Mouse (Mus musculus): ENCODE results near the gene Hcfc2. TPM values are rescaled to one million over a fixed set of nuclear protein-coding genes. Genes with fewer than 3 reads are reported as not detected.

Gene Hcfc2
- total and polyA plus RNA-seq, 2 experiments from 2014 or later, result 31.1 to 31.5 TPM

DNA sequence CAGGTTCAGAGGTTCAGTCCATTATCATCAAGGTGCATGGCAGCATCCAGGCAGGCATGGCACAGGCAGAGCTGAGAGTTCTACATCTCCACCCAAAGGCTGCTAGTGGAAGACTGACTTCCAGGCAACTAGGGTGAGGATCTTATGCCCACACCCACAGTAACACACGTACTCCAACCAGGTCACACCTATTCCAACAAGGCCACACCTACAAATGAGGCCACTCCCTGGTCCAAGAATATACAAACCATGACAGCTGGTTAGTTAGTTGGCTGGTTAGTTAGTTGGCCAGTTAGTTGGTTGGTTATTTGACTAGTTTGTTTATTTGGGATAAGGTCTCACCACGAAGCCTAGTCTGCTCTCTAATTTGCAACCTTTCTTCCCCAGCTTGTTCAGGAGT lies 32.7 kb upstream of the Hcfc2 start:
- DNase-seq (no peak), ATAC-seq (no peak)
- Histone ChIP-seq H3K4me2 (ENCODE audit: low read depth) (no peak overlapping the region), H3K4me1 (ENCODE audit: insufficient read depth) (no peaks in the 10 kb centered on the region), H3K9me3 (ENCODE audit: low read length) (no peaks in the 10 kb centered on the region), H3K4me3 (ENCODE audit: low read depth, low read length) (no peak overlapping the region), H3K27ac (ENCODE audit: low read depth, low read length) (no peak overlapping the region), H3K36me3 (ENCODE audit: insufficient read depth) (no peaks in the 10 kb centered on the region), H3K27me3 (ENCODE audit: insufficient read depth, low read length) (no peaks in the 10 kb centered on the region), H3K9ac (no peak overlapping the region)
- 78% methylated on average over 2 of the region's 2 CpGs for WGBS
- no peak for TF ChIP-seq CTCF (IDR thresholded peaks at IDR 0.05; ENCODE audit: low read depth)

DNA sequence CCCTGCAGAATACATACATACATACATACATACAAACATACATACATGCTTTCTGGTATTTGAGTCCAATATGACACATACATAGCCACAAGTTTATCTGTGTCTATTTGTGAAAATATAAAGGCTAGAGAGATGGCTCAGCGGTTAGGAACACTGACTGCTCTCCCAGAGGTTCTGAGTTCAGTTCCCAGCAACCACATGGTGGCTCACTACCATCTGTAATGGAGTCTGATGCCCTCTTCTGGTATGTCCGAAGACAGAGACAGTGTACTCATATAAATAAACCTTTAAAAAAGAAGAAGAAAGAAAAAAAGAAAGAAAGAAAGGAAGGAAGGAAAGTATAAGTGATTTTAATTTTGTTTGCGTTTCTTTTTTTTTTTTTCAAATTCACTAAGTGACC lies 30.0 kb upstream of the Hcfc2 start:
- DNase-seq, result no peak
- Histone ChIP-seq H3K27me3 (ENCODE audit: insufficient read depth, low read length) (no peaks in the 10 kb centered on the region), H3K4me3 (ENCODE audit: low read depth, low read length) (no peak overlapping the region), H3K36me3 (ENCODE audit: insufficient read depth) (no peaks in the 10 kb centered on the region), H3K27ac (ENCODE audit: low read depth, low read length) (no peak overlapping the region), H3K4me2 (ENCODE audit: low read depth) (no peak overlapping the region), H3K9me3 (ENCODE audit: low read length) (no peaks in the 10 kb centered on the region), H3K4me1 (ENCODE audit: insufficient read depth) (no peaks in the 10 kb centered on the region), H3K9ac (no peak overlapping the region)
- no peak for TF ChIP-seq CTCF (IDR thresholded peaks at IDR 0.05; ENCODE audit: low read depth)
- WGBS, result 65% methylated on average over 3 of the region's 3 CpGs
- no peak for ATAC-seq

DNA sequence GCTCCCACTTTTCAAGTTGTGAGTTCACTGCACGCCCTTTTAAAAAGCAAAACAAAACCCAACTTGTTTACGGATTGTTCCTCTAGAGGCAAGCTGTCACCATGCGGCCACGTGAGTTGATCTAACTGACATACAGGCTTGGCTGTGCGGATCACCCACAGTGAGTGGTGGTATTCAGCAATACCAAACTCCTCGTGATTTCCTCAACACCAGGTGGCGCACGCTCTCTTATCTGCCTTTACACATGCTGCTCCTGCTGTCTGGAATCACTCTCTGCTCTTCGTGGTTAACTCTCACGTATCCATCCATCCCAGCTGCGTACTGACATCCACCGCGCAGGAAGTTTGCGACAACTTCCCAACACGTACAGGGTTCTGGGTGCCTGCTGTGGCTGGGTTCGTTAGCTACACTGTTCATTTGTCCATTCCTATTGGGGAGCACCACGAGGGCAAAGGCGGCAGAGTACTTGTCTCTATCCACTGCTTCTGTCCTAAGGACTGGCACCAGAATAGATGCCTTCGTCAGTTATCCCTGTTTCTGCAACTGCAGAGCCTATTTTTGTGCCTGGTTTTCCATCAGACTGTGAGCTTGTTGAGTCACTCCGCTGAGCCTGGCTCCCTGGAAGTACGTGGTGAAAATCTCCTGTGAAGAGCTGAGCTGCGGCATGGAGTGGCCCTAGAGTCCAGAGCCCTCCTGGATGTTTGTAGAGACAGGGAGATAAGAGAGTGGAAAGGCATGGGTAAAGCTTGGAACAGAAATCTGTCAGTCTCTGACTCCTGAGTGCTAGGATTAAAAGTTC lies 29.3 kb upstream of the Hcfc2 start:
- Histone ChIP-seq H3K27ac (ENCODE audit: low read depth, low read length) (no peak overlapping the region), H3K9ac (no peak overlapping the region), H3K4me3 (ENCODE audit: low read depth, low read length) (no peak overlapping the region), H3K4me2 (ENCODE audit: low read depth) (peak overlapping the region; percentile 18), H3K36me3 (ENCODE audit: insufficient read depth) (no peaks in the 10 kb centered on the region), H3K9me3 (ENCODE audit: low read length) (no peaks in the 10 kb centered on the region), H3K4me1 (ENCODE audit: insufficient read depth) (no peaks in the 10 kb centered on the region), H3K27me3 (ENCODE audit: insufficient read depth, low read length) (no peaks in the 10 kb centered on the region)
- DNase-seq, result peak; percentile 92
- peak; percentile 98 for TF ChIP-seq CTCF (IDR thresholded peaks at IDR 0.05; ENCODE audit: low read depth)
- peak; percentile 82 for ATAC-seq
- WGBS, result 17% methylated on average over 22 of the region's 22 CpGs

DNA sequence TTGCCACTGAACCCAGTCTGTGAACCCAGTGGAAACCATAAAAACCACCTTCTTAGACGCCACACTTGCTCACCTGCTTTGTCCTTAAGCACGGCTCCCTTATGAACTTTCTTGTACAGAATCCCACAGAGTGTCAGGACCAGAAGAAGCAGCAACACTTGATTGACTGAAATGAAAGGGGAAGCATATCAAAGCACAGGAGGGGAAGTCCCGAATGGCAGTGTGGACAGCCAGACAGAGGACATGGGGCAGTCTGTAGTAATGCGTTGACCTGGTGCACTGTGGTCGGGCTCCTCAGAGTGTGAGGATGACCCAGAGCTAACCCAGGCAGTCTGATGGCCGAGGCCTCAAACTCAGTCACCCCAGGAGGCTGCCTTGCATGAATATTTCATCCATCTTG lies 25.8 kb upstream of the Hcfc2 start:
- Histone ChIP-seq H3K27me3 (ENCODE audit: insufficient read depth, low read length) (no peaks in the 10 kb centered on the region), H3K36me3 (ENCODE audit: insufficient read depth) (no peaks in the 10 kb centered on the region), H3K4me2 (ENCODE audit: low read depth) (no peak overlapping the region), H3K27ac (ENCODE audit: low read depth, low read length) (no peak overlapping the region), H3K4me1 (ENCODE audit: insufficient read depth) (no peaks in the 10 kb centered on the region), H3K4me3 (ENCODE audit: low read depth, low read length) (no peak overlapping the region), H3K9ac (no peak overlapping the region), H3K9me3 (ENCODE audit: low read length) (no peaks in the 10 kb centered on the region)
- no peak for TF ChIP-seq CTCF (IDR thresholded peaks at IDR 0.05; ENCODE audit: low read depth)
- ATAC-seq (no peak), DNase-seq (no peak)
- WGBS, result 74% methylated on average over 6 of the region's 6 CpGs

DNA sequence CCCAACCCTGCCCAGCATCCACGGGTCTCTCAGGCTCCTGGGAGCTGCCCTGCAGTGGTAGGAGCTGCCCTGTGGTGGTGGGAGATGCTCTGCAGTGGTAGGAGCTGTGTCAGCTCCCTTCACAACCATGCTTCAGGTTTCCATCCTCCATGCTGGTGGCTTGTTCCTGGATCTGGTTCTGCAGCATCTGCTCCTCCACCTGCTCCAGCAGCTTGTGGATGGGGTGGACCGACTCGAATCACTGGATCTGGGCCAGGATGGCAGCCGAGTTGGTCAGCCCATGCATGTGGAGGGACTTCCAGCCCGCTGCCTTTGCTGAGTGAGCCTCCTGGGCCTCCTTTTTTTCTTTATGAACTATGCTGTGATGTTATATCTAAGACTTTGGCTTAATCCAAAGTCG lies 19.0 kb upstream of the Hcfc2 start:
- WGBS, result 73% methylated on average over 6 of the region's 6 CpGs
- Histone ChIP-seq H3K27me3 (ENCODE audit: insufficient read depth, low read length) (no peaks in the 10 kb centered on the region), H3K4me3 (ENCODE audit: low read depth, low read length) (no peak overlapping the region), H3K4me1 (ENCODE audit: insufficient read depth) (no peaks in the 10 kb centered on the region), H3K36me3 (ENCODE audit: insufficient read depth) (no peaks in the 10 kb centered on the region), H3K27ac (ENCODE audit: low read depth, low read length) (no peak overlapping the region), H3K4me2 (ENCODE audit: low read depth) (no peak overlapping the region), H3K9ac (no peak overlapping the region), H3K9me3 (ENCODE audit: low read length) (no peaks in the 10 kb centered on the region)
- ATAC-seq, result no peak
- no peak for TF ChIP-seq CTCF (IDR thresholded peaks at IDR 0.05; ENCODE audit: low read depth)
- DNase-seq, result no peak

DNA sequence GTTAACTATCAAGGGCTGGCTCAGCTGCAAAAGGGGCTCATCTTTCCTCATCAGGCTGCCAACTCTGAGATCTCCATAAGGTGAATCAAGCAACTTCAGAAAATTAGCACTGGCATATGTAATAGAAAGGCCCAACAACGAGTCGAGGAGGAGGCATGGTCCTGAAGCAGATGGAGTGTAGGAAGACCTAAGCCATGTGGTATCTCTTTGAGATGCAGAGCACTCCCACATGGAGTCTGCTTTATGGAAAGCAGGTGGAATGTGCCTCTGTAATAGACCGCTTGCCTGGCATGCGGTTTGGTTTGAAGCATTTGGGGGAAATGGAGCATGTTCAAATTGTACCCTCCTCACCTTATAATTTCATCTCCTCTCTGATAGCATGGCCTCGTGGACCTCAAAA lies 15.2 kb upstream of the Hcfc2 start:
- 78% methylated on average over 5 of the region's 5 CpGs for WGBS
- no peak for TF ChIP-seq CTCF (IDR thresholded peaks at IDR 0.05; ENCODE audit: low read depth)
- H3K36me3 ChIP-seq (ENCODE audit: insufficient read depth), result no peaks in the 10 kb centered on the region

DNA sequence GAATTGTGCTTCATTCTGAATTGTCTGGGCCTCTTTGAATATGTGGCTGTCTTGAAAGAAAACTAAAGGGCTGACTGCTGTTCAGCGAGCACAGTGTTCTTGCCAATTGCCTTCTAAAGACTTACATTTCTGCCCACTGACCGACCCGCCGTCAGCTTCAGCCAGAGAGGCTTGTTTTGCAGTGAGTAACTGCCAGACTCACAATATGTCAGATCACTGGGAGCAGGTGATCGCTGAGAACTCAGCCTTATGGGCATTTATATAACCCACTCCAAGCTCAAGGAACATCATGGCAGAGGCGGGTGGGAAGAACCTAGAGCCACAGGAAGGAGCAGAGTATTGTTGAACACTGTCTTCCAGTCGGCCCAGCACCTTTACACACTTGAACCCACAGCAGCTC lies 14.3 kb upstream of the Hcfc2 start:
- Histone ChIP-seq H3K27me3 (ENCODE audit: insufficient read depth, low read length) (no peaks in the 10 kb centered on the region), H3K9ac (no peak overlapping the region), H3K9me3 (ENCODE audit: low read length) (no peaks in the 10 kb centered on the region), H3K4me2 (ENCODE audit: low read depth) (no peak overlapping the region), H3K4me3 (ENCODE audit: low read depth, low read length) (no peak overlapping the region), H3K4me1 (ENCODE audit: insufficient read depth) (no peaks in the 10 kb centered on the region), H3K27ac (ENCODE audit: low read depth, low read length) (no peak overlapping the region), H3K36me3 (ENCODE audit: insufficient read depth) (no peaks in the 10 kb centered on the region)
- no peak for DNase-seq
- WGBS, result 73% methylated on average over 7 of the region's 7 CpGs
- TF ChIP-seq CTCF (IDR thresholded peaks at IDR 0.05; ENCODE audit: low read depth), result no peak
- no peak for ATAC-seq

More for the DNA sequence above, 15.2 kb upstream of the Hcfc2 start:
- DNase-seq (no peak), ATAC-seq (no peak)
- H3K4me3 ChIP-seq (ENCODE audit: low read depth, low read length), result no peak overlapping the region
- no peaks in the 10 kb centered on the region for H3K27me3 ChIP-seq (ENCODE audit: insufficient read depth, low read length)
- no peak overlapping the region for H3K27ac ChIP-seq (ENCODE audit: low read depth, low read length)
- no peaks in the 10 kb centered on the region for H3K9me3 ChIP-seq (ENCODE audit: low read length)
- no peak overlapping the region for H3K4me2 ChIP-seq (ENCODE audit: low read depth)
- no peak overlapping the region for H3K9ac ChIP-seq
- no peaks in the 10 kb centered on the region for H3K4me1 ChIP-seq (ENCODE audit: insufficient read depth)
